Mouse (Mus musculus) c-Kit-positive CD71-negative TER-119-negative erythroid progenitor cells, embryonic 14.5 days (primary cell): ENCODE measurements around the gene Slc30a7.

Experiments
- DNase-seq: peaks from one replicate; pipeline ENCODE4 v3.0.0-alpha.2; 2013; ENCODE audit warnings: low read depth

Gene Slc30a7

GRCm38 (mm10) chr3:115992103-115992502 is 15.1 kb downstream of the Slc30a7 start:
- no peak for DNase-seq

GRCm38 (mm10) chr3:115985183-115985892 is 21.9 kb downstream of the Slc30a7 start:
- DNase-seq = no peak

GRCm38 (mm10) chr3:115984653-115985052 is 22.6 kb downstream of the Slc30a7 start:
- DNase-seq = no peak

GRCm38 (mm10) chr3:115983217-115983616 is 24.0 kb downstream of the Slc30a7 start:
- no peak for DNase-seq

- DNase-seq = no peak
Observed at GRCm38 (mm10) chr3:115979000-115979399, 28.2 kb downstream of the Slc30a7 start.

- no peak for DNase-seq
Observed at GRCm38 (mm10) chr3:115974995-115975394, 32.2 kb downstream of the Slc30a7 start.

GRCm38 (mm10) chr3:115974228-115974627 is 33.0 kb downstream of the Slc30a7 start:
- DNase-seq = no peak

GRCm38 (mm10) chr3:115971891-115972646 is 35.1 kb downstream of the Slc30a7 start:
- DNase-seq = no peak

GRCm38 (mm10) chr3:115971045-115971785 is 36.0 kb downstream of the Slc30a7 start:
- DNase-seq = no peak

- no peak for DNase-seq
Observed at GRCm38 (mm10) chr3:115968745-115969530, 38.3 kb downstream of the Slc30a7 start.

- DNase-seq = no peak
Observed at GRCm38 (mm10) chr3:115964071-115964470, 43.1 kb downstream of the Slc30a7 start.

- no peak for DNase-seq
Observed at GRCm38 (mm10) chr3:115963597-115963996, 43.6 kb downstream of the Slc30a7 start.

- DNase-seq = no peak
Observed at GRCm38 (mm10) chr3:115962028-115962415, 45.2 kb downstream of the Slc30a7 start.

GRCm38 (mm10) chr3:115961311-115962027 is 45.7 kb downstream of the Slc30a7 start:
- DNase-seq = no peak

GRCm38 (mm10) chr3:115957223-115957622 is 50.0 kb downstream of the Slc30a7 start:
- no peak for DNase-seq

GRCm38 (mm10) chr3:115953088-115953487 is 54.1 kb downstream of the Slc30a7 start:
- DNase-seq = no peak

GRCm38 (mm10) chr3:115952356-115952755 is 54.9 kb downstream of the Slc30a7 start:
- no peak for DNase-seq

GRCm38 (mm10) chr3:115951221-115951620 is 56.0 kb downstream of the Slc30a7 start:
- DNase-seq = no peak

GRCm38 (mm10) chr3:115949921-115950877 is 57.0 kb downstream of the Slc30a7 start:
- no peak for DNase-seq
